Mouse (Mus musculus) adrenal gland, postnatal 10 days (tissue): ENCODE measurements around the gene Pa2g4. TPM values are rescaled to one million over a fixed set of nuclear protein-coding genes. Genes with fewer than 3 reads are reported as not detected.

Experiments used
- microRNA-seq: library from miRNA; unstranded; fragments of <30 nt; microRNA quantifications from one replicate; pipeline ENCODE4 v1.2.0, GENCODE M21; 2021
- total RNA-seq, 2 experiments: library from RNA; stranded (reverse); gene quantifications; 2 replicates each; pipeline ENCODE4 v1.2.3; 2021

Gene Pa2g4
- total RNA-seq, 2 experiments from 2014 or later, result 85.1 to 90.9 TPM

Small RNA genes within 50 kb of the gene (microRNA-seq; reads per million reads assigned to microRNA genes)
- gene Gm47275 (not detected), gene Mir6916 (1.4 reads per million), gene Mir6917 (not detected)

Other genes with a start within 250 kb of the Pa2g4 start
- 100 to 1,000 TPM; 149 to 165 TPM for gene Cnpy2, start 243.5 kb downstream of the Pa2g4 start, total RNA-seq
- 1,000 to 10,000 TPM; 1,048 to 1,207 TPM for gene Cs, start 228.3 kb downstream of the Pa2g4 start, total RNA-seq
- gene Coq10a, start 197.0 kb downstream of the Pa2g4 start, total RNA-seq, result 100 to 1,000 TPM in 1 of 2 experiments, 10 to 100 TPM in 1; 99.9 to 128 TPM
- gene Ankrd52, start 188.9 kb downstream of the Pa2g4 start, total RNA-seq, result 10 to 100 TPM; 53.3 to 57.8 TPM
- 1 to 10 TPM; 2.3 to 5.9 TPM for gene Slc39a5, start 164.8 kb downstream of the Pa2g4 start, total RNA-seq
- 10 to 100 TPM; 58.0 to 59.9 TPM for gene Nabp2, start 154.5 kb downstream of the Pa2g4 start, total RNA-seq
- 10 to 100 TPM; 37.4 TPM for gene Rnf41, start 154.3 kb downstream of the Pa2g4 start, total RNA-seq
- gene Smarcc2, start 106.7 kb downstream of the Pa2g4 start, total RNA-seq, result 100 to 1,000 TPM in 1 of 2 experiments, 10 to 100 TPM in 1; 94.1 to 123 TPM
- 100 to 1,000 TPM; 739 to 765 TPM for gene Myl6, start 71.8 kb downstream of the Pa2g4 start, total RNA-seq
- gene Myl6b, start 67.3 kb downstream of the Pa2g4 start, total RNA-seq, result 10 to 100 TPM; 10.9 to 17.3 TPM
- gene Esyt1, start 40.1 kb downstream of the Pa2g4 start, total RNA-seq, result 10 to 100 TPM; 31.5 to 41.5 TPM
- 10 to 100 TPM; 10.5 to 14.7 TPM for gene Zc3h10, start 18.2 kb downstream of the Pa2g4 start, total RNA-seq
- 1,000 to 10,000 TPM; 2,762 to 2,852 TPM for gene Rpl41, start 16.7 kb downstream of the Pa2g4 start, total RNA-seq
- gene Erbb3, start 23.7 kb upstream of the Pa2g4 start, total RNA-seq, result 10 to 100 TPM in 1 of 2 experiments, 1 to 10 TPM in 1; 10.0 to 11.1 TPM
- gene Rps26, start 60.8 kb upstream of the Pa2g4 start, total RNA-seq, result 100 to 1,000 TPM; 696 to 753 TPM
- 1 to 10 TPM in 1 of 2 experiments, under 1 TPM in 1; 0.87 to 2.2 TPM for gene Ikzf4, start 80.0 kb upstream of the Pa2g4 start, total RNA-seq
- gene Suox, start 108.1 kb upstream of the Pa2g4 start, total RNA-seq, result 10 to 100 TPM; 19.8 to 24.2 TPM
- 10 to 100 TPM; 91.4 to 96.1 TPM for gene Rab5b, start 130.3 kb upstream of the Pa2g4 start, total RNA-seq
- gene Pmel, start 138.2 kb upstream of the Pa2g4 start, total RNA-seq, result 1 to 10 TPM; 2.1 to 2.7 TPM
- gene Cdk2, start 139.0 kb upstream of the Pa2g4 start, total RNA-seq, result 10 to 100 TPM; 33.2 to 38.6 TPM
- 10 to 100 TPM; 16.2 to 17.2 TPM for gene Dgka, start 178.9 kb upstream of the Pa2g4 start, total RNA-seq
- gene Pym1, start 181.9 kb upstream of the Pa2g4 start, total RNA-seq, result 10 to 100 TPM; 24.3 to 26.3 TPM
- 10 to 100 TPM; 22.1 to 23.9 TPM for gene Mmp19, start 224.9 kb upstream of the Pa2g4 start, total RNA-seq
- 10 to 100 TPM; 57.7 to 64.9 TPM for gene Dnajc14, start 238.1 kb upstream of the Pa2g4 start, total RNA-seq
- 10 to 100 TPM; 11.0 to 14.1 TPM for gene Tmem198b, start 238.4 kb upstream of the Pa2g4 start, total RNA-seq